Mouse (Mus musculus): ENCODE data around the gene Adra1d.

DNA sequence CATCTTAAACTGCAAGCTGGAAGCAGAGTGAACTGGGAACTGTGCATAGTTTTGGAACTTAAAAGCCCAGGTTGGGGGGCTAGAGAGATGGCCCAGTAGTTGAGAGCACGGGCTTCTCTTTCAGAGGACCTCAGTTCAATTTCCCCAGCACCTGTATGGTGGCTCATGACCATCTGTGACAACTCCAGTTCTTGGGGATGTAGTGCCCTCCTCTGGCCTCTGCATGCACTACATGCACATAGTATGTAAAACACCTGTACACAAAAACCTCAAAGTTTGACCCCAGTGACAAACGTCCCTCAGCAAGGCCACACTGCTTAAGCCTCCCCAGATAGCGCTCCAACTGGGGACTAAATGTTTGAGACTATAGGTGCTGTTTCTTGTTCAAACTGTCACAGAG lies 35.0 kb downstream of the Adra1d start:
- TF ChIP-seq GATA1 (IDR thresholded peaks at IDR 0.05; ENCODE audit: low read length), result no peak
- TF ChIP-seq TAL1 (IDR thresholded peaks at IDR 0.05; ENCODE audit: low read length), result no peak

Data from erythroblast, embryonic 14.5 days (primary cell).